Comparison of ENCODE assay signal across 32 mouse cellular contexts in the genomic region with DNA sequence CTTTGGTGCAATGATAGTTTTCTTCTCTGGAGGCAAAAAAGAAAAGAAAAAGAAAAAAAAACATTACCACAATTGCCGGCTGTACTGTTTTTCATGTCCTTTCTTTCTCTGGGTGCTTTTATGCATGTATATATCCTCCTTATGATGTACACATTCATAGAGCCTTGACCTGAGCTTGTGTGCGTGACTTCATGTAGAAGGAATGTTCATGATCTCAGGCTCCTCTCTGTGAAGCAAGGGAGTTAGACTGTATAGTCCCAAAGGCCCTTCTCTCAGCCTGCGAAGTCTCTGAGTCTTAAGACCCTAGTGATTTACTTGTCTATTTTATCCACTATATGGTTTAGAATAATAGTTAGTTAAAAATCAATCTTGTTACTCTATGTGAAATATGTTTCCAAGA. TPM values are rescaled to one million over a fixed set of nuclear protein-coding genes. Genes with fewer than 3 reads are reported as not detected.
A peak's percentile ranks its signal among the peaks of the same experiment; 100 is the strongest.
DNase-seq lines count a peak whose midpoint lies in the region; ATAC-seq and TF ChIP-seq lines count a peak whose summit lies in the region.
"Had no signal": no experiment of that assay in that cellular context is flagged by ENCODE, and none has a peak within 500 bp of the region (broad histone marks: within the 10 kb centered on the region; RNA-seq: fewer than 3 reads in every experiment).

No protein-coding gene starts in this region.

- H3K27me3 ChIP-seq in heart, embryonic 11.5 days (ENCODE audit: control insufficient read depth, insufficient read depth, low read length): no peaks in the 10 kb centered on the region
- no peaks in the 10 kb centered on the region for H3K27me3 ChIP-seq in heart, embryonic 16.5 days (ENCODE audit: control insufficient read depth, insufficient read depth, low read length)
- no peaks in the 10 kb centered on the region for H3K27me3 ChIP-seq in lung, embryonic 14.5 days (ENCODE audit: insufficient read depth, low read length)
- H3K27me3 ChIP-seq: CH12.LX; embryonic facial prominence, embryonic 12.5 days had no signal

- WGBS in heart, embryonic 11.5 days (ENCODE audit: insufficient replicate concordance): 58% methylated on average over 3 of the region's 3 CpGs
- 40% methylated on average over 3 of the region's 3 CpGs for WGBS in heart, embryonic 16.5 days
- 48% methylated on average over 3 of the region's 3 CpGs for WGBS in lung, embryonic 14.5 days

- no peak overlapping the region for H3K4me2 ChIP-seq in heart, embryonic 11.5 days
- no peak overlapping the region for H3K4me2 ChIP-seq in heart, embryonic 16.5 days (ENCODE audit: low read depth, low read length)
- no peak overlapping the region for H3K4me2 ChIP-seq in lung, embryonic 14.5 days
- H3K4me2 ChIP-seq: embryonic facial prominence, embryonic 12.5 days; embryonic facial prominence, embryonic 15.5 days; forebrain, embryonic 12.5 days had no signal

- no peak overlapping the region for H3K4me3 ChIP-seq in heart, embryonic 11.5 days (ENCODE audit: low read depth, low read length)
- no peak overlapping the region for H3K4me3 ChIP-seq in heart, embryonic 16.5 days (ENCODE audit: low read length)
- H3K4me3 ChIP-seq in lung, embryonic 14.5 days (ENCODE audit: low read depth, low read length): no peak overlapping the region
- H3K4me3 ChIP-seq: embryonic facial prominence, embryonic 12.5 days; embryonic facial prominence, embryonic 15.5 days; erythroblast, embryonic 14.5 days; forebrain, embryonic 10.5 days; forebrain, embryonic 12.5 days had no signal

- DNase-seq in heart, postnatal 25 days (ENCODE audit: low spot score): no peak
- no peak for DNase-seq in heart, postnatal 4 days
- peak; percentile 6 for DNase-seq in lung, embryonic 14.5 days
- DNase-seq in lung, postnatal 25 days (ENCODE audit: low spot score): no peak
- DNase-seq in NIH3T3 (ENCODE audit: low read depth): peak; percentile 51
- no peak for DNase-seq in thymus, postnatal 4 days
- DNase-seq: adrenal gland, adult 2 months; adrenal gland, postnatal 10 days; adrenal gland, postnatal 25 days; B cell, adult 2 months; cerebellum, adult 11 months; cerebellum, adult 18-20 months; cerebellum, adult 8-10 months; cerebellum, adult 9-11 months; cerebellum, postnatal 14 days; cerebellum, postnatal 36 days; embryo, embryonic 11 days had no signal

- no peak for TF ChIP-seq CTCF in lung, embryonic 14.5 days (IDR thresholded peaks at IDR 0.05; ENCODE audit: low read depth)

- no peak overlapping the region for H3K9ac ChIP-seq in heart, embryonic 11.5 days (ENCODE audit: low read depth, low read length)
- H3K9ac ChIP-seq in heart, embryonic 16.5 days (ENCODE audit: low read length): no peak overlapping the region
- H3K9ac ChIP-seq in lung, embryonic 14.5 days: no peak overlapping the region
- H3K9ac ChIP-seq: embryonic facial prominence, embryonic 12.5 days; embryonic facial prominence, embryonic 15.5 days; forebrain, embryonic 12.5 days had no signal

- H3K4me1 ChIP-seq in heart, embryonic 11.5 days (ENCODE audit: control insufficient read depth, insufficient read depth, low read length): no peaks in the 10 kb centered on the region
- peaks cover 6% of the 10 kb centered on the region for H3K4me1 ChIP-seq in heart, embryonic 16.5 days (ENCODE audit: control insufficient read depth, insufficient read depth, low read length)
- H3K4me1 ChIP-seq in lung, embryonic 14.5 days (ENCODE audit: insufficient read depth): no peaks in the 10 kb centered on the region
- H3K4me1 ChIP-seq: embryonic facial prominence, embryonic 12.5 days; embryonic facial prominence, embryonic 15.5 days; forebrain, embryonic 10.5 days; forebrain, embryonic 12.5 days had no signal

- peak overlapping the region; percentile 22; the same call in 1 of the 2 replicates for H3K27ac ChIP-seq in heart, embryonic 11.5 days (ENCODE audit: low read depth, low read length)
- peak overlapping the region; percentile 31; the same call in 1 of the 2 replicates for H3K27ac ChIP-seq in heart, embryonic 16.5 days (ENCODE audit: low read length)
- H3K27ac ChIP-seq in lung, embryonic 14.5 days (ENCODE audit: low read depth): no peak overlapping the region
- H3K27ac ChIP-seq: embryonic facial prominence, embryonic 12.5 days; embryonic facial prominence, embryonic 15.5 days; forebrain, embryonic 10.5 days; forebrain, embryonic 12.5 days had no signal

- intact Hi-C loops in heart, postnatal 25 days (cut with DNase I): no loop called here

- H3K9me3 ChIP-seq in heart, embryonic 11.5 days (replicated peaks; ENCODE audit: control insufficient read depth, low read length): no peaks in the 10 kb centered on the region
- H3K9me3 ChIP-seq in heart, embryonic 16.5 days (replicated peaks; ENCODE audit: control insufficient read depth, low read length): no peaks in the 10 kb centered on the region
- H3K9me3 ChIP-seq in lung, embryonic 14.5 days (ENCODE audit: low read depth, low read length): no peaks in the 10 kb centered on the region
- H3K9me3 ChIP-seq: embryonic facial prominence, embryonic 12.5 days; embryonic facial prominence, embryonic 15.5 days; forebrain, embryonic 10.5 days; forebrain, embryonic 12.5 days; G1E had no signal

- no peak for ATAC-seq in heart, embryonic 11.5 days (replicated peaks; ENCODE audit: insufficient number of reproducible peaks, low FRiP score, low TSS enrichment)
- no peak; the same call in 1 of the 2 replicates for ATAC-seq in heart, embryonic 16.5 days (replicated peaks; ENCODE audit: extremely low read depth, insufficient read depth, low FRiP score)
- no peak for ATAC-seq in lung, embryonic 14.5 days (ENCODE audit: insufficient read depth)
- ATAC-seq: CD4-positive, CD25-positive, alpha-beta regulatory T cell, adult 4 months; forebrain, embryonic 14.5 days; forebrain, embryonic 16.5 days had no signal

- H3K36me3 ChIP-seq in heart, embryonic 11.5 days (ENCODE audit: control insufficient read depth, insufficient read depth, low read length): no peaks in the 10 kb centered on the region
- no peaks in the 10 kb centered on the region for H3K36me3 ChIP-seq in heart, embryonic 16.5 days (ENCODE audit: control insufficient read depth, insufficient read depth)
- no peaks in the 10 kb centered on the region for H3K36me3 ChIP-seq in lung, embryonic 14.5 days (ENCODE audit: insufficient read depth)
- H3K36me3 ChIP-seq: embryonic facial prominence, embryonic 12.5 days; embryonic facial prominence, embryonic 15.5 days; forebrain, embryonic 10.5 days; forebrain, embryonic 12.5 days; G1E had no signal

RNA-seq across cellular contexts. Expression of a gene that starts 21.4 kb away (rescaled TPM):
- 0.13 and 0.30 TPM in 2 replicates for polyA plus RNA-seq in heart, embryonic 11.5 days (2014; fragmentation: Nextera tagmentation; extraction: Ambion mirVana)
- not detected for total RNA-seq in heart, postnatal 25 days (2021)
- 0.44 and 0.45 TPM in 2 replicates for polyA plus RNA-seq in heart, embryonic 16.5 days (2015; fragmentation: Nextera tagmentation; extraction: Ambion mirVana)
- not detected for total RNA-seq in heart, postnatal 4 days (2021)
- polyA plus RNA-seq in lung, embryonic 14.5 days (2014; fragmentation: Nextera tagmentation; extraction: Ambion mirVana): 0.17 TPM in 1 of 2 replicates, not detected in the other
- total RNA-seq: adrenal gland, adult 2 months; adrenal gland, postnatal 10 days; adrenal gland, postnatal 25 days; adrenal gland, postnatal 4 days; CH12.LX; common myeloid progenitor, adult 5-6 weeks; G1E had no signal
- polyA plus RNA-seq: adrenal gland, adult 2 months; brain, embryonic 14.5 days; CD4-positive, CD25-positive, alpha-beta regulatory T cell, adult 4 months; embryonic facial prominence, embryonic 15.5 days; erythroblast, embryonic 14.5 days; forebrain, embryonic 14.5 days; forebrain, embryonic 16.5 days; G1E had no signal

Comparison
In these comparisons a context has a peak if more than half of its experiments do, and no peak if none do; other contexts are left out.
1. DNase-seq: peak in lung, embryonic 14.5 days (single experiment) and NIH3T3 (single experiment); none in heart, postnatal 25 days (single experiment), heart, postnatal 4 days (single experiment), lung, postnatal 25 days (single experiment) and thymus, postnatal 4 days (single experiment).